Mouse (Mus musculus): ENCODE measurements at regions not wholly inside any gene's neighbourhood (a gene's known extent, or its start where the extent isn't known, plus 50 kb on each side); places are given as distances from the start of the nearest gene placed in this dataset.

GRCm38 (mm10) chr15:61905165-61905845 is 982.5 kb upstream of the A1bg start:
- TF ChIP-seq CTCF (IDR thresholded peaks at IDR 0.05; ENCODE audit: low read depth, low read length), result no peak
- TF ChIP-seq POLR2A (IDR thresholded peaks at IDR 0.05; ENCODE audit: extremely low read depth, insufficient read depth, low read length), result no peak

All from liver, adult 2 months (tissue).